Mouse (Mus musculus) lung, postnatal 4 days (tissue): ENCODE results near the gene Wars.

ENCODE experiments used
- DNase-seq, 2 experiments: peaks; one replicate each; pipeline ENCODE4 v3.0.0; 2021

Gene Wars

GRCm38 (mm10) chr12:108905620-108906302 is 11.8 kb upstream of the Wars start:
- DNase-seq, result no peak

GRCm38 (mm10) chr12:108904276-108904653 is 10.3 kb upstream of the Wars start:
- peak in 1 of 2 experiments; percentile 18 for DNase-seq

GRCm38 (mm10) chr12:108903600-108904275 is 9.8 kb upstream of the Wars start:
- DNase-seq, result peak; percentile 21 to 62

- peak; percentile 49 to 65 for DNase-seq
These were observed 9.0 kb upstream of the Wars start for GRCm38 (mm10) chr12:108902940-108903339.

- peak in 1 of 2 experiments; percentile 28 for DNase-seq
These were observed 7.4 kb upstream of the Wars start for GRCm38 (mm10) chr12:108901346-108901745.

GRCm38 (mm10) chr12:108896006-108896405 is 2.0 kb upstream of the Wars start:
- DNase-seq, result peak in 1 of 2 experiments; percentile 52

- no peak for DNase-seq
These were observed 450 bp upstream of the Wars start for GRCm38 (mm10) chr12:108894432-108894816.

- DNase-seq, result peak; percentile 53 to 58
These were observed 822 bp downstream of the Wars start, which contains the start of gene Wdr25 for GRCm38 (mm10) chr12:108892989-108893714. Gene Wdr25, plus strand, starts transcription at chr12:108893631.

- no peak for DNase-seq
These were observed 5.3 kb downstream of the Wars start for GRCm38 (mm10) chr12:108888632-108889031.

- DNase-seq, result no peak
These were observed 6.9 kb downstream of the Wars start for GRCm38 (mm10) chr12:108887077-108887476.

GRCm38 (mm10) chr12:108885906-108886305 is 8.1 kb downstream of the Wars start:
- DNase-seq, result no peak

GRCm38 (mm10) chr12:108882776-108883175 is 11.2 kb downstream of the Wars start:
- DNase-seq, result no peak

GRCm38 (mm10) chr12:108881192-108881591 is 12.8 kb downstream of the Wars start:
- no peak for DNase-seq

GRCm38 (mm10) chr12:108880606-108881005 is 13.4 kb downstream of the Wars start:
- DNase-seq, result peak in 1 of 2 experiments; percentile 42

GRCm38 (mm10) chr12:108879138-108879537 is 14.8 kb downstream of the Wars start:
- no peak for DNase-seq

- no peak for DNase-seq
These were observed 20.9 kb downstream of the Wars start for GRCm38 (mm10) chr12:108873122-108873521.

- DNase-seq, result peak in 1 of 2 experiments; percentile 26
These were observed 24.4 kb downstream of the Wars start for GRCm38 (mm10) chr12:108869575-108869974.

GRCm38 (mm10) chr12:108865007-108865494 is 28.9 kb downstream of the Wars start:
- DNase-seq, result peak; percentile 36 to 72

- no peak for DNase-seq
These were observed 35.5 kb downstream of the Wars start for GRCm38 (mm10) chr12:108858486-108858885.

- DNase-seq, result peak; percentile 47 to 79
These were observed 36.3 kb downstream of the Wars start for GRCm38 (mm10) chr12:108857589-108858184.

- DNase-seq, result no peak
These were observed 36.9 kb downstream of the Wars start for GRCm38 (mm10) chr12:108857109-108857508.

GRCm38 (mm10) chr12:108856186-108856585 is 37.8 kb downstream of the Wars start:
- no peak for DNase-seq

GRCm38 (mm10) chr12:108855081-108855480 is 38.9 kb downstream of the Wars start:
- no peak for DNase-seq
